Mouse (Mus musculus) heart, embryonic 14.5 days (tissue): ENCODE data around the gene Ubap2l. TPM values are rescaled to one million over a fixed set of nuclear protein-coding genes. Genes with fewer than 3 reads are reported as not detected.
A peak's percentile ranks its signal among the peaks of the same experiment; 100 is the strongest.

Experiments
- ATAC-seq: fragments of 200-750 bp; cut with Nextera tagmentation; 2 replicates; pipeline ENCODE4 v1.8.0; 2017; ENCODE audit warnings: low read depth, moderate TSS enrichment; ENCODE audit not compliant: insufficient number of reproducible peaks, insufficient read depth, low FRiP score
- H3K27ac ChIP-seq, 2 experiments: fragments of 200-500 bp in 1 of 2; fragments of 300-500 bp in 1 of 2; sonication (generic) in 1 of 2; replicated peaks in 1 of 2; 2 replicates each; pipeline ENCODE4 v1.5.1; 2012 to 2014; ENCODE audit warnings: low read depth in 2 of 2, low read length in 2 of 2, control low read depth in 1 of 2, mild to moderate bottlenecking in 1 of 2, mixed read lengths in 1 of 2; ENCODE audit not compliant: control insufficient read depth in 1 of 2, insufficient read depth in 1 of 2
- H3K27me3 ChIP-seq: fragments of 300-500 bp; sonication (generic); 2 replicates; pipeline ENCODE4 v1.6.1; 2014; ENCODE audit warnings: mild to moderate bottlenecking, low read length, control low read depth; ENCODE audit not compliant: control insufficient read depth, insufficient read depth
- H3K36me3 ChIP-seq: fragments of 300-500 bp; sonication (generic); 2 replicates; pipeline ENCODE4 v1.6.1; 2014; ENCODE audit warnings: mild to moderate bottlenecking, control low read depth, low read length, mixed read lengths; ENCODE audit not compliant: control insufficient read depth, insufficient read depth
- H3K4me1 ChIP-seq, 2 experiments: fragments of 200-500 bp in 1 of 2; fragments of 300-500 bp in 1 of 2; sonication (generic) in 1 of 2; 2 replicates each; pipeline ENCODE4 v1.6.1; 2012 to 2014; ENCODE audit warnings: low read length in 2 of 2, control low read depth in 1 of 2, mixed read lengths in 1 of 2; ENCODE audit not compliant: control insufficient read depth in 2 of 2, insufficient read depth in 2 of 2
- H3K4me2 ChIP-seq: fragments of 300-500 bp; sonication (generic); 2 replicates; pipeline ENCODE4 v1.6.1; 2014; ENCODE audit warnings: mild to moderate bottlenecking, low read length
- H3K4me3 ChIP-seq, 2 experiments: fragments of 200-500 bp in 1 of 2; fragments of 300-500 bp in 1 of 2; sonication (generic) in 1 of 2; 2 replicates each; pipeline ENCODE4 v1.5.1; 2012 to 2014; ENCODE audit warnings: low read length in 2 of 2, mild to moderate bottlenecking in 2 of 2, control low read depth in 1 of 2, low read depth in 1 of 2, moderate library complexity in 1 of 2; ENCODE audit not compliant: control insufficient read depth in 1 of 2, insufficient read depth in 1 of 2
- H3K9ac ChIP-seq: fragments of 300-500 bp; sonication (generic); 2 replicates; pipeline ENCODE4 v1.6.1; 2014; ENCODE audit warnings: mild to moderate bottlenecking, low read length
- H3K9me3 ChIP-seq: fragments of 300-500 bp; sonication (generic); 2 replicates; pipeline ENCODE4 v1.6.1; 2016; ENCODE audit warnings: low read length, control low read depth; ENCODE audit not compliant: control insufficient read depth
- WGBS: fragments of 180-500 bp; shearing (Covaris S2); extraction: QIAGEN DNeasy Blood & Tissue Kit; methylation state at CpG from one replicate; pipeline ENCODE4 v1.1.7; 2014; 5-methylcytosine and 5-hydroxymethylcytosine counted together
- polyA plus RNA-seq: library from polyadenylated mRNA; unstranded; fragments of >200 nt; fragmentation: Nextera tagmentation; extraction: Ambion mirVana; gene quantifications from 2 replicates; pipeline ENCODE4 v1.2.1, GENCODE M21; 2014

Gene Ubap2l
- polyA plus RNA-seq, 1 experiment from 2014 or later = 154 TPM

- no peak overlapping the region for H3K27ac ChIP-seq
- H3K27me3 ChIP-seq = no peaks in the 10 kb centered on the region
- no peaks in the 10 kb centered on the region for H3K4me1 ChIP-seq
- no peaks in the 10 kb centered on the region for H3K9me3 ChIP-seq
- no peak overlapping the region for H3K4me3 ChIP-seq
- H3K36me3 ChIP-seq = peaks cover 52% of the 10 kb centered on the region
- WGBS = 51% methylated on average over 3 of the region's 3 CpGs
- H3K9ac ChIP-seq = no peak overlapping the region
- no peak for ATAC-seq
- no peak overlapping the region for H3K4me2 ChIP-seq
Observed at GRCm38 (mm10) chr3:90065553-90065952, 13.1 kb upstream of the Ubap2l start.

- H3K4me1 ChIP-seq = no peaks in the 10 kb centered on the region
- no peak for ATAC-seq
Observed at GRCm38 (mm10) chr3:90064383-90064782, 12.0 kb upstream of the Ubap2l start.

GRCm38 (mm10) chr3:90062539-90062938 lies 10.1 kb upstream of the Ubap2l start:
- Histone ChIP-seq H3K9me3 (no peaks in the 10 kb centered on the region), H3K4me3 (no peak overlapping the region), H3K4me1 (no peaks in the 10 kb centered on the region), H3K4me2 (no peak overlapping the region), H3K27me3 (no peaks in the 10 kb centered on the region), H3K36me3 (peaks cover 79% of the 10 kb centered on the region), H3K9ac (no peak overlapping the region), H3K27ac (no peak overlapping the region)
- 60% methylated on average over 2 of the region's 2 CpGs for WGBS
- no peak for ATAC-seq

More at GRCm38 (mm10) chr3:90064383-90064782, 12.0 kb upstream of the Ubap2l start:
- no peaks in the 10 kb centered on the region for H3K9me3 ChIP-seq
- H3K27ac ChIP-seq = no peak overlapping the region
- H3K9ac ChIP-seq = no peak overlapping the region
- no peak overlapping the region for H3K4me2 ChIP-seq
- 76% methylated on average over 3 of the region's 3 CpGs for WGBS
- no peak overlapping the region for H3K4me3 ChIP-seq
- H3K36me3 ChIP-seq = peaks cover 62% of the 10 kb centered on the region
- no peaks in the 10 kb centered on the region for H3K27me3 ChIP-seq

GRCm38 (mm10) chr3:90061549-90061948 lies 9.1 kb upstream of the Ubap2l start:
- WGBS = 90% methylated on average over 6 of the region's 6 CpGs
- Histone ChIP-seq H3K4me3 (no peak overlapping the region), H3K4me2 (no peak overlapping the region), H3K36me3 (peaks cover 86% of the 10 kb centered on the region), H3K27ac (no peak overlapping the region), H3K9me3 (no peaks in the 10 kb centered on the region), H3K27me3 (no peaks in the 10 kb centered on the region), H3K4me1 (no peaks in the 10 kb centered on the region), H3K9ac (no peak overlapping the region)
- ATAC-seq = no peak

- no peaks in the 10 kb centered on the region for H3K27me3 ChIP-seq
- H3K4me2 ChIP-seq = peak within 1 kb of the TSS; percentile 84
- peak within 1 kb of the TSS; percentile 98 for H3K9ac ChIP-seq
- peak; percentile 62 for ATAC-seq
- H3K9me3 ChIP-seq = no peaks in the 10 kb centered on the region
- peak within 1 kb of the TSS; percentile 87 to 96 for H3K27ac ChIP-seq
- H3K4me1 ChIP-seq = peaks cover 2 to 14% of the 10 kb centered on the region in 2 experiments; a peak in 3 of 4 replicates
- WGBS = under 1% methylated on average over 43 of the region's 43 CpGs
- H3K4me3 ChIP-seq = peak within 1 kb of the TSS; percentile 65 to 94
- H3K36me3 ChIP-seq = peaks cover 40% of the 10 kb centered on the region
Observed at GRCm38 (mm10) chr3:90051441-90052350, 732 bp downstream of the Ubap2l start, which contains the start of gene 4933434E20Rik. Gene 4933434E20Rik (plus strand): TSS chr3:90051636.

GRCm38 (mm10) chr3:90049691-90050090 lies 2.7 kb downstream of the Ubap2l start:
- ATAC-seq = no peak
- no peak overlapping the region for H3K27ac ChIP-seq
- H3K4me1 ChIP-seq = peaks cover 2 to 14% of the 10 kb centered on the region in 2 experiments; a peak in 3 of 4 replicates
- no peaks in the 10 kb centered on the region for H3K27me3 ChIP-seq
- H3K4me3 ChIP-seq = no peak overlapping the region
- WGBS = 80% methylated on average over 3 of the region's 3 CpGs
- H3K4me2 ChIP-seq = no peak overlapping the region
- no peak overlapping the region for H3K9ac ChIP-seq
- H3K9me3 ChIP-seq = no peaks in the 10 kb centered on the region
- H3K36me3 ChIP-seq = peaks cover 40% of the 10 kb centered on the region

GRCm38 (mm10) chr3:90036263-90036662 lies 16.2 kb downstream of the Ubap2l start:
- peaks cover 96% of the 10 kb centered on the region for H3K36me3 ChIP-seq
- H3K27ac ChIP-seq = no peak overlapping the region
- no peaks in the 10 kb centered on the region for H3K9me3 ChIP-seq

More at GRCm38 (mm10) chr3:90036263-90036662, 16.2 kb downstream of the Ubap2l start:
- Histone ChIP-seq H3K9ac (no peak overlapping the region), H3K4me1 (no peaks in the 10 kb centered on the region), H3K4me3 (no peak overlapping the region), H3K4me2 (no peak overlapping the region), H3K27me3 (no peaks in the 10 kb centered on the region)
- ATAC-seq = no peak
- 83% methylated on average over 1 of the region's 1 CpGs for WGBS
